Mouse (Mus musculus): ENCODE results near the gene Abca4.

Abca4 gene

GRCm38 (mm10) chr3:122170621-122171309, 126.5 kb downstream of the Abca4 start:
- DNase-seq (ENCODE audit: low spot score in 2 of 2): no peak

DNA sequence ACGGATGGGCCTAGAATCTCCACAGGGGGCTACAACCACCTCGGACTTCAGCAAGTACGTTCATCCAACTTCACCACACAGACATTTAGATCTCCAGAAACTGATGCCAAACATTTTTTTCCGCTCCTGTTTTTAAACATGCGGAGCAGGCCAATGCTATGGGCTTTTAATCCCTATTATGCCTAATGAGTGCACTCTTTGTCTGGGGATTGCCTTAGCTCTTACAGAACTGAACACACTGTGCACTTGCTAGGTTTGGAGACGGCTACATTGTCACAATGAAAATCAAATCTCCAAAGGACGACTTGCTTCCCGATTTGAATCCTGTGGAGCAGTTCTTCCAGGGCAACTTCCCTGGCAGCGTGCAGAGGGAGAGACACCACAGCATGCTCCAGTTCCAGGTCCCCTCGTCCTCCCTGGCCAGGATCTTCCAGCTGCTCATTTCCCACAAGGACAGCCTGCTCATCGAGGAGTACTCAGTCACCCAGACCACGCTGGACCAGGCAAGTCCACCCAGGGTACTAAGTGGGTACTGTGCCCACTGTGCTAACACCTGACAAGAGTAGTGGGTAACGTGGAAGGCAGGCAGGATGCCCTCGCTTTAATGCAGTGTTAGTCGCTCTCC, 129.4 kb downstream of the Abca4 start:
- no peak for DNase-seq (ENCODE audit: low spot score in 2 of 2)

- no peak for DNase-seq (ENCODE audit: low spot score in 2 of 2)
Observed at GRCm38 (mm10) chr3:122176018-122176417, 131.8 kb downstream of the Abca4 start.

- DNase-seq (ENCODE audit: low spot score in 2 of 2): no peak
Observed at GRCm38 (mm10) chr3:122176706-122177390, 132.6 kb downstream of the Abca4 start.

GRCm38 (mm10) chr3:122184109-122184508, 139.9 kb downstream of the Abca4 start:
- no peak for DNase-seq (ENCODE audit: low spot score in 2 of 2)

- DNase-seq (ENCODE audit: low spot score in 2 of 2): no peak
Observed at GRCm38 (mm10) chr3:122186975-122187374, 142.7 kb downstream of the Abca4 start.

DNA sequence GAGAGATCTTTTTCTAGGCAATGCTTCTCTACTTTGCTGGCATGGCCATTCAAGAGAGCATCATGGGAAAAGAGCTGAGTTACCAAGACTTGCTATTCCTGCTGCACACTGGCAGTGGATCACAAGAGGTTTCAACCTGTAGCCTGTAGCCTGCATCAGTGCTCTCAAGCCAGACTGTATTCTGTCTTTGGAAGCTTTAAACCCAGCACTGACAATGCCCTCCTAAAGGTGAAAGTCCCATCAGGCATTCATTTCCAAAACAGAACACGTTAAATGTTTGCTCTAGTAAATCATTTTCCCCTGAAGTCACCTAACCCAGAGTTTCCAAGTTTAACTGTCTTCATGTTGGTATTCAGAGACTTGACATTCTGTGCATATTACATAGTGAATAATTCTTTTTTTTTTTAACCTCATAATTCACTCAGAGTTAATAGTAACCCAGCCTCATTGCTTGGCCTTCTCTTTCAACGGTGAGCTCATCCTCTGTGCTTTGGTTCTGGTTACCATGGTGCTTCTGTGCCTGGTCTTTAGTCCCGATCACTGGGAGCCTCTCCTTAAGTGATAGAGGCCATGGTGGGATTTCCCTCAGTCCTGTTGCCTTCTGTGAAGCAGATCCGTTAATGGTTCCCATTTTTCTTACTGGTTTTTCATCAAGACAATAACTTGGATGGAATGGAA, 152.5 kb downstream of the Abca4 start:
- no peak for DNase-seq (ENCODE audit: low spot score in 2 of 2)

DNA sequence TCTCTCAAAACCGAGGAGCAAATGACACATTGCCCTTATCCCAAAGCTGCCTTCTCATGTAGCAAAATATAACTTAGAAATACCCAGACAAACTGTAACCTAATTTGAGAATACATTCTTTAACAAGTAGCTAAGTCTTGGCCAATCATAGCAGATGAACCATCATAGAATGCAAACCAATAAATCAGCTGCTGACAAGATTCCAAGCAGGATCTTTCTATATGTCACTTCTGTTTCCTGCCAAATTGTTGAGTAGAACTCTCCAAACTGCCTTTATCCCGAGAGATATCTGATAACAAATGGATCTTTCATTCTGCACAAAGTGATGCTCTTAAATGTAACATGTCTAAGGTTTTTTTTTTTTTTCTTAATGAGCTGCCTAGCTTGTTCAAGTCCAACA, 154.3 kb downstream of the Abca4 start:
- no peak for DNase-seq (ENCODE audit: low spot score in 2 of 2)

GRCm38 (mm10) chr3:122198966-122199381, 154.7 kb downstream of the Abca4 start:
- DNase-seq (ENCODE audit: low spot score in 2 of 2): no peak

DNA sequence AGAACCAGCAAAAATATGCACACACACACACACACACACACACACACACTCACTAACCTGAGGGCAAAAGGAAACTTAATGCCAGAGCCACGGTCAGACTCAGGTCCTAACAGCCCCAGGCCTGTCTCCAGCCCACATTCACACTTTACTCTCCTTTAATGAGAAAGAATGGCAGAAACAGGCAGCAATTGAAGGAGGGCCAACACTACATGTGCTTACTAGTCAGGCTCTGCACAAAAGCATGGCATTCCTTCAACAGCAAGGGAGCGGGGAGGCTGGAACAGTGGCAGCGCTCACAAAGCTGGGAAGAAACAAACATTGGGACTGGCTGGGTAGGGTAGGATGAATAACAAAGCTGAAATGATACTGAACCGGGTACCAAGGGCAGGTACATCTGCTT, 155.4 kb downstream of the Abca4 start:
- DNase-seq (ENCODE audit: low spot score in 2 of 2): no peak

- no peak for DNase-seq (ENCODE audit: low spot score in 2 of 2)
Observed at GRCm38 (mm10) chr3:122200017-122200416, 155.8 kb downstream of the Abca4 start.

DNA sequence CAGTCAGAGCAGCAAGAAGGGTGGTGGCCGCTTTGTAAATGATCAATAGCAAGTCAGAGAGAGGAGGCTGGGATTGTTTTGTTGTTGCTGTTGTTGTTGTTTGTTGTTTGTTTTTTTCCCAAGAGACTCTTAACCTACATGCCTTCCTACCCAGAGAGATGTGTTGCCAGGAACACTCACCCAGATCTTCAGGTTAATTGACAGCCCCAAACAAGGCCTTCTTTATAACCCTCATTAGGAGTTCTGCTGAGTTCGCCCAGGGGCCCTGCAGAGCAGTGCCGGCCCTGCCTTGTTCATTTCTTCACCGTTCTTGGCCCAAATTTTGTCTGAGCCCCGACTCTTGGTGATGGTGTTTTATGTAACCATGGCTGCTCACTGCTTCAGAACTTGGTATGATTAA, 156.2 kb downstream of the Abca4 start:
- no peak for DNase-seq (ENCODE audit: low spot score in 2 of 2)

GRCm38 (mm10) chr3:122202307-122202732, 158.1 kb downstream of the Abca4 start:
- DNase-seq (ENCODE audit: low spot score in 2 of 2): peak in 1 of 2 experiments; percentile 15

- DNase-seq (ENCODE audit: low spot score in 2 of 2): no peak
Observed at GRCm38 (mm10) chr3:122203675-122204329, 159.6 kb downstream of the Abca4 start.

DNA sequence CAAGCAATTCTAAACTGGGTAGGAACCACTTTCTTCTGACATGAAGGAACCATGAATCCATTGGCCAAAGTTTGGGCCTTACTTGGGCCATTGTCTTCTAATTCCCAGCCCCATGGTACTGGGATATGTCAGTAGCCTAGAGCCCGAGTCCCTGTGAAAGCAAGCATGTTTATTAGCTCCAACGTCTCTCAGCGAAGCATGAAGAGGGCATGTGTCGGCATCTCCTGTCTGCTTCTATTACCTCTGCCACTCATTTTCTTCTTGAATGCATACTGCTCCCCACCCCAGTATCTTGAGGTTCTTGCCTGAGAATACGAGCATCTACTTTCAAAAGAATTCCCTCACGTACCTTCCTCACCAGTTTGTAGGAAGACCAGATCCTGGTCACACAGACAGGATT, 161.5 kb downstream of the Abca4 start:
- no peak for DNase-seq (ENCODE audit: low spot score in 2 of 2)

DNA sequence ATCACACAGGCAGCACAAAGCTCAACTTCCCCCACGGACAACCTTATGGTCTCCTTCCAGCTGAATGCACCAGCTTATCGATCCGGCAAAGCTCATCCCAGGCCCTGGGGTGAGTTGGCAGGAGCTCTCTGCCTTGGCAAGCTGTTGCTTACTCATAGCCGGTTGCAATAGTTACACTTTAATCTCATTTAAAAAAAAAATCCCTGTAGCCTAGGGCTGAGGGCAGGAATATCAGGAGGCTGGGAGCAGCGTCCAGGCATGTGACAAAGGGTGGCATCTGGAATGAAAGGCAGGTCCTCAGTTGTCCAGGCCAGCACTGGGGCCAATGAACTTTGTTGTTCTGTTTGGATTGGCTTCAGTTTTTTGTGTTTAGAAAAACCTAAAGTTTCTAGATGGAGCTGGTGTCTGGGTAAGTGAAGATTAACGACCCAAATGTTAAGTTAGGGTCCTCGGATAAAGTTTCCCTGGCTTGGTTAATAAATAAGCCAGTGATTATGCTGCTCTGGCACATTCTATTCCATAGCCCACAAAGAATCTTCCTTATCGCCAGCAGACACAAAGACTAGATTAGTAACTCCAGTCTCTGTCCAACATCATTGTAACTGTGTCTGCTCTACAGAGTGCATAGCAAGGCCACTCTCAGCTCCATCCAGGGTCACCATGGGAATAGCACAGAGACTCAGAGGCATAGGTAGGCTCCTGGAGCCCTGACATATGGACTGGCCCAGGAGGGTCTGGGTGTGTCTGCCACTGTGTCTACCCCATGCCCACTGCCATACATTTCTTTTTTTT, 162.2 kb downstream of the Abca4 start:
- no peak for DNase-seq (ENCODE audit: low spot score in 2 of 2)

- DNase-seq (ENCODE audit: low spot score in 2 of 2): no peak
Observed at GRCm38 (mm10) chr3:122207766-122208165, 163.5 kb downstream of the Abca4 start.

GRCm38 (mm10) chr3:122208296-122209225, 164.3 kb downstream of the Abca4 start:
- DNase-seq (ENCODE audit: low spot score in 2 of 2): no peak

DNA sequence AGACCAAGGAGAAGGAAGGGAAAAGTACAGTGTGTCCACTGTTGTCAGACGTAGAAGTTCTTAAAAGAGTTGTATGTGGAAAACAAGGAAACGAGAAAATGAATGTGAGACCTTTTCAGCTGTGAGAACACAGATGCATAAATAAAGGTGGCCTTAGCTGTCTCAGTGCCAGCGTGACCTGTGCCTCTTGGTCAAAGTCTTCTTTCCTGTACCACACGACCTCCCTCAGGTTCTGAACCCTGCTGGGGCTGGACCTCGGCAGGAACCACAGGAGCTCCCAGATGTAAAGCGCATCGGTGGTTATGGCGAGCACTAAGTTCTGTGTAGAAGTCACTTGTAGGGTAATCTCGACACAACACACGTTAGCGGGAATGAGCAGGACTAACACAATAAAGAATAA, 165.3 kb downstream of the Abca4 start:
- DNase-seq (ENCODE audit: low spot score in 2 of 2): no peak

GRCm38 (mm10) chr3:122210434-122210833, 166.2 kb downstream of the Abca4 start:
- no peak for DNase-seq (ENCODE audit: low spot score in 2 of 2)
